Mouse (Mus musculus): ENCODE measurements around the gene Unc93a.
"Not testable (repeated sequence)": the region's sequence is repeated elsewhere in the genome, so short reads cannot be mapped to it uniquely, and the experiment has no call there.

DNA sequence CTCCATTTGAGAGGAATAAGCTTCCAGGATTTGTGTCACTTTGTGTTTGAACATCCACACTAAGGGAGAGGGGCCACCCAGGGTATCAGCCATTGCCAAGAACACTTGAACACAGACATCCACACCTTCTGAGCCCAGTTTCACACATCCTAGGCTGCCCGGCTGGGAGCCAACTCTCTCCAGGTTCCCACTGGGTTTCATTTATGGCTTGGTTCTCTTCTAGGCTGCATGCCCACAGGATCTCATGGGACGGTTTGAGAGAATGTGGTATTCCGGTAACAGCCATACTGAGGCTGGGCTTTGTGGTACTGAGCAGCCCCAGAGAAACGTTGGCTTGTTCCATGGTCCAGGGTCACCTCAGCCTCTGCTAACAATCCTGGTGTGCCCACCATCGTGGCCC, 25.0 kb downstream of the Unc93a start:
- TF ChIP-seq EP300 (IDR thresholded peaks at IDR 0.05; ENCODE audit: low read depth in 1 of 2, low read length in 2 of 2); POLR2A (IDR thresholded peaks at IDR 0.05; ENCODE audit: control insufficient read depth in 1 of 2, insufficient read depth in 1 of 2, low read depth in 1 of 2, low read length in 2 of 2, poor library complexity in 1 of 2): not testable (repeated sequence)
